Mouse (Mus musculus) hindbrain, postnatal 0 days (tissue): ENCODE measurements around the gene Stat5a. TPM values are rescaled to one million over a fixed set of nuclear protein-coding genes. Genes with fewer than 3 reads are reported as not detected.

Source experiments
- ATAC-seq: fragments of 200-750 bp; cut with Nextera tagmentation; 2 replicates; pipeline ENCODE4 v1.8.0; 2017; ENCODE audit warnings: mild to moderate bottlenecking, moderate TSS enrichment, moderate library complexity
- DNase-seq: peaks from one replicate; pipeline ENCODE4 v3.0.0-alpha.2; 2015; ENCODE audit warnings: low spot score
- H3K27ac ChIP-seq: fragments of 300-500 bp; sonication (generic); 2 replicates; pipeline ENCODE4 v1.5.1; 2014; ENCODE audit warnings: mild to moderate bottlenecking
- H3K27me3 ChIP-seq: fragments of 300-500 bp; sonication (generic); 2 replicates; pipeline ENCODE4 v1.6.1; 2014; ENCODE audit warnings: low read length, mixed read lengths; ENCODE audit not compliant: insufficient read depth
- H3K36me3 ChIP-seq: fragments of 300-500 bp; sonication (generic); 2 replicates; pipeline ENCODE4 v1.6.1; 2014; ENCODE audit warnings: low read length, mixed read lengths; ENCODE audit not compliant: insufficient read depth
- H3K4me1 ChIP-seq: fragments of 300-500 bp; sonication (generic); 2 replicates; pipeline ENCODE4 v1.6.1; 2014; ENCODE audit warnings: antibody characterized with exemption, low read length, mixed read lengths; ENCODE audit not compliant: insufficient read depth
- H3K4me2 ChIP-seq: fragments of 300-500 bp; sonication (generic); 2 replicates; pipeline ENCODE4 v1.6.1; 2014; ENCODE audit warnings: low read depth, mild to moderate bottlenecking, low read length, moderate library complexity, mixed read lengths
- H3K4me3 ChIP-seq: fragments of 300-500 bp; sonication (generic); 2 replicates; pipeline ENCODE4 v1.5.1; 2014; ENCODE audit warnings: low read length
- H3K9ac ChIP-seq: fragments of 300-500 bp; sonication (generic); replicated peaks from 2 replicates; pipeline ENCODE4 v1.6.1; 2014; ENCODE audit warnings: mild to moderate bottlenecking, low read length, moderate library complexity, mixed read lengths
- H3K9me3 ChIP-seq: fragments of 300-500 bp; sonication (generic); 2 replicates; pipeline ENCODE4 v1.6.1; 2016; ENCODE audit warnings: low read length, mixed read lengths
- CTCF ChIP-seq: IDR thresholded peaks from 2 replicates; pipeline ENCODE4 v1.5.1; 2016; ENCODE audit warnings: antibody characterized with exemption, control low read depth, low read depth
- WGBS: fragments of 180-500 bp; shearing (Covaris S2); extraction: QIAGEN DNeasy Blood & Tissue Kit; methylation state at CpG from one replicate; pipeline ENCODE4 v1.1.7; 2014; 5-methylcytosine and 5-hydroxymethylcytosine counted together
- polyA plus RNA-seq: library from polyadenylated mRNA; unstranded; fragments of >200 nt; fragmentation: Nextera tagmentation; extraction: Ambion mirVana; gene quantifications from 2 replicates; pipeline ENCODE4 v1.2.1, GENCODE M21; 2015
- total RNA-seq: library from RNA; depleted of rRNA; stranded (reverse); fragments of >200 nt; gene quantifications from 2 replicates; pipeline ENCODE4 v1.2.3, GENCODE M21; 2014

The Stat5a gene
- total and polyA plus RNA-seq, 2 experiments from 2014 or later, result 2.5 to 5.5 TPM

GRCm38 (mm10) chr11:100892435-100892834 lies 33.3 kb downstream of the Stat5a start:
- Histone ChIP-seq H3K4me3 (no peak overlapping the region), H3K4me1 (no peaks in the 10 kb centered on the region), H3K9me3 (no peaks in the 10 kb centered on the region), H3K27ac (no peak overlapping the region), H3K36me3 (peaks cover 17% of the 10 kb centered on the region; the same call in 1 of the 2 replicates), H3K9ac (no peak overlapping the region), H3K27me3 (no peaks in the 10 kb centered on the region), H3K4me2 (no peak overlapping the region)
- ATAC-seq, result no peak
- DNase-seq, result no peak
- WGBS, result 87% methylated on average over 5 of the region's 5 CpGs
- TF ChIP-seq CTCF, result no peak

- no peak overlapping the region for H3K9ac ChIP-seq
- TF ChIP-seq CTCF, result peak; percentile 100
- DNase-seq (peak; percentile 92), ATAC-seq (peak; percentile 83)
- H3K27ac ChIP-seq, result no peak overlapping the region
- H3K27me3 ChIP-seq, result no peaks in the 10 kb centered on the region
- H3K4me2 ChIP-seq, result no peak overlapping the region
- H3K4me1 ChIP-seq, result no peaks in the 10 kb centered on the region
- peaks cover 8% of the 10 kb centered on the region; the same call in 1 of the 2 replicates for H3K36me3 ChIP-seq
- no peaks in the 10 kb centered on the region for H3K9me3 ChIP-seq
- WGBS, result 24% methylated on average over 9 of the region's 9 CpGs
- no peak overlapping the region for H3K4me3 ChIP-seq
These were observed 34.3 kb downstream of the Stat5a start for GRCm38 (mm10) chr11:100893482-100893881.

GRCm38 (mm10) chr11:100894146-100894918 lies 35.2 kb downstream of the Stat5a start:
- no peak overlapping the region for H3K9ac ChIP-seq
- DNase-seq, result peak; percentile 15
- H3K4me2 ChIP-seq, result no peak overlapping the region
- 46% methylated on average over 9 of the region's 9 CpGs for WGBS
- H3K36me3 ChIP-seq, result peaks cover 4% of the 10 kb centered on the region; the same call in 1 of the 2 replicates
- H3K27me3 ChIP-seq, result no peaks in the 10 kb centered on the region
- H3K27ac ChIP-seq, result no peak overlapping the region
- no peak overlapping the region for H3K4me3 ChIP-seq
- no peaks in the 10 kb centered on the region for H3K4me1 ChIP-seq
- no peaks in the 10 kb centered on the region for H3K9me3 ChIP-seq
- no peak for ATAC-seq
- no peak for TF ChIP-seq CTCF

GRCm38 (mm10) chr11:100896078-100896477 lies 36.9 kb downstream of the Stat5a start:
- H3K4me2 ChIP-seq, result no peak overlapping the region
- H3K9me3 ChIP-seq, result no peaks in the 10 kb centered on the region
- no peaks in the 10 kb centered on the region for H3K27me3 ChIP-seq
- H3K4me1 ChIP-seq, result no peaks in the 10 kb centered on the region
- H3K27ac ChIP-seq, result no peak overlapping the region
- DNase-seq, result no peak
- TF ChIP-seq CTCF, result no peak
- no peak for ATAC-seq
- H3K4me3 ChIP-seq, result no peak overlapping the region
- 45% methylated on average over 10 of the region's 10 CpGs for WGBS
- H3K9ac ChIP-seq, result no peak overlapping the region
- peaks cover 3% of the 10 kb centered on the region; the same call in 1 of the 2 replicates for H3K36me3 ChIP-seq

GRCm38 (mm10) chr11:100897294-100898231 lies 38.4 kb downstream of the Stat5a start:
- Histone ChIP-seq H3K9ac (no peak overlapping the region), H3K4me3 (no peak overlapping the region), H3K4me1 (no peaks in the 10 kb centered on the region), H3K36me3 (peaks cover 11% of the 10 kb centered on the region), H3K27ac (no peak overlapping the region), H3K27me3 (no peaks in the 10 kb centered on the region), H3K4me2 (no peak overlapping the region), H3K9me3 (no peaks in the 10 kb centered on the region)
- ATAC-seq (no peak), DNase-seq (peak; percentile 64)
- WGBS, result 55% methylated on average over 7 of the region's 7 CpGs
- TF ChIP-seq CTCF, result no peak

GRCm38 (mm10) chr11:100898441-100899199 lies 39.5 kb downstream of the Stat5a start:
- DNase-seq (peak; percentile 67), ATAC-seq (peak; percentile 50; the same call in 1 of the 2 replicates)
- 39% methylated on average over 16 of the region's 16 CpGs for WGBS

More at GRCm38 (mm10) chr11:100898441-100899199, 39.5 kb downstream of the Stat5a start:
- H3K4me2 ChIP-seq, result 0 out of 2 replicates have a peak overlapping the region, but pooled peaks have one; percentile 3
- no peak overlapping the region for H3K9ac ChIP-seq
- H3K27ac ChIP-seq, result peak overlapping the region; percentile 36; the same call in 1 of the 2 replicates
- H3K4me3 ChIP-seq, result no peak overlapping the region
- no peaks in the 10 kb centered on the region for H3K4me1 ChIP-seq
- H3K36me3 ChIP-seq, result peaks cover 19% of the 10 kb centered on the region
- no peak for TF ChIP-seq CTCF
- no peaks in the 10 kb centered on the region for H3K27me3 ChIP-seq
- H3K9me3 ChIP-seq, result no peaks in the 10 kb centered on the region
